Mouse (Mus musculus) cerebellum, adult 2 months (tissue): ENCODE data around the gene Tmppe. TPM values are rescaled to one million over a fixed set of nuclear protein-coding genes. Genes with fewer than 3 reads are reported as not detected.
"Not testable (repeated sequence)": the region's sequence is repeated elsewhere in the genome, so short reads cannot be mapped to it uniquely, and the experiment has no call there.

Experiments
- DNase-seq, 2 experiments: peaks; one replicate each; pipeline ENCODE4 v3.0.0; 2021
- H3K27ac ChIP-seq: fragments of 200-500 bp; 2 replicates; pipeline ENCODE4 v1.5.1; 2012; ENCODE audit warnings: low read length, control low read depth, inconsistent platforms; ENCODE audit not compliant: insufficient read depth
- H3K27me3 ChIP-seq: fragments of 200-500 bp; 2 replicates; pipeline ENCODE4 v1.6.1; 2012; ENCODE audit warnings: inconsistent platforms, mild to moderate bottlenecking, low read length, moderate library complexity; ENCODE audit not compliant: control insufficient read depth, insufficient read depth
- H3K4me1 ChIP-seq: fragments of 200-500 bp; 2 replicates; pipeline ENCODE4 v1.6.1; 2011; ENCODE audit warnings: low read length; ENCODE audit not compliant: control insufficient read depth, insufficient read depth
- H3K4me3 ChIP-seq: fragments of 200-500 bp; replicated peaks from 2 replicates; pipeline ENCODE3; 2011; ENCODE audit warnings: mild to moderate bottlenecking, low read depth, low read length, control low read depth; ENCODE audit not compliant: insufficient read depth
- CTCF ChIP-seq: fragments of 200-500 bp; IDR thresholded peaks from 2 replicates; pipeline ENCODE4 v1.5.1; 2011; ENCODE audit warnings: low read depth, mild to moderate bottlenecking, control low read depth, low read length, moderate library complexity, borderline replicate concordance; ENCODE audit not compliant: insufficient read depth
- POLR2A ChIP-seq: fragments of 200-500 bp; IDR thresholded peaks from 2 replicates; pipeline ENCODE4 v1.6.1; 2011; ENCODE audit warnings: low read length, control low read depth, borderline replicate concordance; ENCODE audit not compliant: insufficient read depth
- WGBS: fragments of 180-500 bp; shearing (Covaris S2); methylation state at CpG from one replicate; pipeline ENCODE4 v1.1.7; 2018; 5-methylcytosine and 5-hydroxymethylcytosine counted together
- polyA plus RNA-seq: library from polyadenylated mRNA; depleted of rRNA; stranded (reverse); fragments of >200 nt; gene quantifications from 2 replicates; pipeline ENCODE4 v1.2.3, GENCODE M21; 2012; rRNA removed

The Tmppe gene
- 4.1 and 4.5 TPM in 2 replicates for polyA plus RNA-seq

GRCm38 (mm10) chr9:114400949-114401684 is at the start of gene Tmppe, which contains the start of gene Glb1:
TSS of gene Tmppe (plus strand) at chr9:114401105.
TSS of gene Glb1 (plus strand) at chr9:114401076.
- Histone ChIP-seq H3K4me1 (no peaks in the 10 kb centered on the region; the same call in 1 of the 2 replicates), H3K27ac (peak within 1 kb of the TSS; percentile 38; the same call in 1 of the 2 replicates), H3K4me3 (peak within 1 kb of the TSS; percentile 70), H3K27me3 (no peaks in the 10 kb centered on the region)
- DNase-seq, result peak; percentile 73 to 79
- WGBS, result under 1% methylated on average over 72 of the region's 73 CpGs
- TF ChIP-seq POLR2A, result 0 out of 2 replicates have a peak, but pooled peaks have one; percentile 26
- TF ChIP-seq CTCF, result no peak

DNA sequence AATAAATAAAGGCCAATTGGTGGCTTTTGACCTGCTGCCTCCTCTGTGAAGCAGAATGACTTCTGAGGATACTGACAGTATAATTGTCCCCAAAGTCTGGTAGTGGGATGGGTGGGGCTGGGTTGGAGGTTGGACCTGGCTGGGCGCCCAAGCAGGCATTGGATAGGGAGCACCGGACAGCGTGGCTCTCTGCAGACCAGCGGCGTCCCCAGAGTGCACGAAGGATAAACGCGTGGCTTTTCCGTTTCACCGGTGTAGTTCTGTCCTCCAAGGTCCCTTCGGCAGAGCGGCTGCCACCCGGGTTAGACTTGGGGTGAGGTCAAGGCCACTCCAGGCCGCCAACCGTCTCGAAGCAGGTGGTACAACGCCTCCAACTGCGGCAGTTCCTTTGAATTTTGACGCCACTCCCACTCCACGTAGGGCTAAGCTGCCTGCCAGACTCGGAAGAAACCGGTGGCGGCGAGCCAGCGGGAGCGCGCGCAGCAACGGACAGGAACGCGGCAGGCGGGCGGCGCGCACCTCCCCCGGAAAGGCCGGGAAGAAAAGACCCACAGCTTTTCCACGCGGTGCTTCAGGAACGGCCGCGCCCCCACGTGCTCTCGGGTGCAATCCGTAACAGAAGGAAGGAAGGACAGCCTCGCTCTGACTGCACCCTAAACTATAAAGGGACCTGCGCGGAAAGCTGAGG is 33.0 kb upstream of the Tmppe start:
- WGBS, result under 1% methylated on average over 48 of the region's 48 CpGs
- peak; percentile 69 to 72 for DNase-seq
- TF ChIP-seq POLR2A (no peak), CTCF (no peak)
- no peaks in the 10 kb centered on the region for H3K4me1 ChIP-seq
- peak overlapping the region; percentile 53 for H3K4me3 ChIP-seq
- no peak overlapping the region for H3K27ac ChIP-seq
- no peaks in the 10 kb centered on the region for H3K27me3 ChIP-seq

DNA sequence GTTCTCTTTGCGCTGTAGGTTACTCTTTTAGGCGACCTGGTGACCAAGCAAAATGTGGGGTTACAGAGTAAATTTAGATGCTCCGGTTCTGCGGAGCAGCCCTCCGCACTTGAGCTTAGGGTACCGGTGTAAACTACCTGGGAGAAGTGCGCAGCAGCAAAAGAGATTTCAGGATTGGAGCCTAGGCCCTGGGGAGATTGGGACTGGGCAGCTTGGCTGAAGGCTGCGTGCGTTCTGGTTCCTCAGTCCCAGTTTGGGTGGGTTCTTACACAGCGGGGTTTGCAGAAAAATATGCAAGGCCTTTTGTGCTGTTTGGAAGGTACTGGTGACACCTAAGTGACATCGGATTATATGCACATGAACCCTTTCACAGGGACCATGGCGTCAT is 32.4 kb upstream of the Tmppe start:
- H3K4me3 ChIP-seq, result peak overlapping the region; percentile 53
- no peak overlapping the region for H3K27ac ChIP-seq
- H3K27me3 ChIP-seq, result no peaks in the 10 kb centered on the region
- whole genome bisulfite sequencing, result 22% methylated on average over 12 of the region's 12 CpGs
- H3K4me1 ChIP-seq, result no peaks in the 10 kb centered on the region
- no peak for TF ChIP-seq POLR2A
- no peak for TF ChIP-seq CTCF
- no peak for DNase-seq

DNA sequence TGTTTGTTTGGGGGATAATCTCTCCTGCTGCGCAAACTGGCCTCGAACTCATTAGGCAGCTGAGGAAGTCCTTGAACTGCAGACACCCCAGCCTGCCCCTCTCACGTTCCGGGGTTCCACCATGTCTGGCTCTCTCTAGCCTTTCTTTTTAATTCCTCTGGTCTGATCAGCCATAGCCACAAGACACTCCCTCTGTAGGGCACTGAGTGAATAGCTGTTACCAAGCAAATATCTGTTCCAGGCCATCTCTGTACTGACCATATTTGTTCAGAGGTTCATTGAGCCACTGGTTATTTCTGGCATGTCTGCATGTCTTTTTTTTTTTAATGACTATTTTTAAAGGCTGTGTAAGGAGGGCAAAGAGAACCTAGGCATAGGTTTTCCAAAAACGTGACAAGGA is 31.5 kb upstream of the Tmppe start:
- 75% methylated on average over 5 of the region's 5 CpGs for WGBS
- H3K27me3 ChIP-seq, H3K4me1 ChIP-seq, DNase-seq, H3K27ac ChIP-seq, H3K4me3 ChIP-seq: not testable (repeated sequence)

GRCm38 (mm10) chr9:114371717-114372116 is 29.2 kb upstream of the Tmppe start:
- not testable (repeated sequence) for H3K27me3 ChIP-seq, H3K27ac ChIP-seq, H3K4me1 ChIP-seq, H3K4me3 ChIP-seq, DNase-seq
- 23% methylated on average over 5 of the region's 5 CpGs for WGBS

GRCm38 (mm10) chr9:114375276-114375962 is 25.5 kb upstream of the Tmppe start:
- no peak for TF ChIP-seq CTCF
- no peak for TF ChIP-seq POLR2A
- 90% methylated on average over 10 of the region's 10 CpGs for WGBS

GRCm38 (mm10) chr9:114377168-114377567 is 23.7 kb upstream of the Tmppe start:
- no peak overlapping the region for H3K4me3 ChIP-seq
- no peak for DNase-seq
- H3K27me3 ChIP-seq, result no peaks in the 10 kb centered on the region
- no peak for TF ChIP-seq POLR2A
- TF ChIP-seq CTCF, result no peak
- H3K4me1 ChIP-seq, result no peaks in the 10 kb centered on the region
- H3K27ac ChIP-seq, result no peak overlapping the region
- 91% methylated on average over 10 of the region's 10 CpGs for WGBS

More at GRCm38 (mm10) chr9:114375276-114375962, 25.5 kb upstream of the Tmppe start:
- no peak overlapping the region for H3K4me3 ChIP-seq
- H3K27me3 ChIP-seq, result no peaks in the 10 kb centered on the region
- DNase-seq, result no peak
- H3K4me1 ChIP-seq, result no peaks in the 10 kb centered on the region
- H3K27ac ChIP-seq, result no peak overlapping the region

DNA sequence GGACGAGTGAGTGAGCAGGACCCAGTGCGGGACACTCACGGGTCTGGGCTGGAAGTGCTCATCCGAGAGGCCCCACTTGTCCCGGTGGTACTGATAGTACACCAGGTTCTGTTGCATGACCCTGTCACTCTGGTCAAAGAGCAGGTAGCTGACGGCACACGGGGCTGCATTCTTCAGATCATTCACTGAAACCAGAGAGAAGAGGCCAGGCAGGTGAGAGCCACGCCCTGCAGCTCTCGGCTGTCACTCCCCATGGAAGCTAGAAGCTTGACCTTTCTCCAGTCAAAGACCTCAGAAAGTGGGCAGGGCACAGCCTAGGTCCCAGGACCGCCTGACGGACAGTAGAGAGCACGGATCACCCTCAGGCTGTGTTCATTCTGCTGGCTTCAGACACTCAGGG is 21.0 kb upstream of the Tmppe start:
- no peak overlapping the region for H3K27ac ChIP-seq
- no peaks in the 10 kb centered on the region for H3K27me3 ChIP-seq
- no peak for TF ChIP-seq CTCF
- TF ChIP-seq POLR2A, result no peak
- no peak for DNase-seq
- WGBS, result 89% methylated on average over 12 of the region's 12 CpGs
- no peaks in the 10 kb centered on the region for H3K4me1 ChIP-seq
- no peak overlapping the region for H3K4me3 ChIP-seq
